Mouse (Mus musculus) lung, embryonic 16.5 days (tissue): ENCODE results near the gene Kirrel3. TPM values are rescaled to one million over a fixed set of nuclear protein-coding genes. Genes with fewer than 3 reads are reported as not detected.

ENCODE experiments used
- ATAC-seq: fragments of 200-750 bp; cut with Nextera tagmentation; 2 replicates; pipeline ENCODE4 v1.8.0; 2017; ENCODE audit warnings: low read depth, mild to moderate bottlenecking, moderate library complexity
- H3K27ac ChIP-seq: fragments of 300-500 bp; sonication (generic); 2 replicates; pipeline ENCODE4 v1.5.1; 2014; ENCODE audit warnings: mild to moderate bottlenecking, control low read depth, low read length
- H3K27me3 ChIP-seq: fragments of 300-500 bp; sonication (generic); 2 replicates; pipeline ENCODE4 v1.6.1; 2014; ENCODE audit warnings: low read depth, low read length, mixed read lengths; ENCODE audit not compliant: control insufficient read depth, insufficient read depth
- H3K36me3 ChIP-seq: fragments of 300-500 bp; sonication (generic); 2 replicates; pipeline ENCODE4 v1.6.1; 2014; ENCODE audit warnings: low read length; ENCODE audit not compliant: control insufficient read depth, insufficient read depth
- H3K4me1 ChIP-seq: fragments of 300-500 bp; sonication (generic); replicated peaks from 2 replicates; pipeline ENCODE4 v1.6.1; 2014; ENCODE audit warnings: low read length, mixed read lengths; ENCODE audit not compliant: control insufficient read depth, insufficient read depth
- H3K4me2 ChIP-seq: fragments of 300-500 bp; sonication (generic); 2 replicates; pipeline ENCODE4 v1.6.1; 2014; ENCODE audit warnings: low read depth, low read length, control low read depth
- H3K4me3 ChIP-seq: fragments of 300-500 bp; sonication (generic); 2 replicates; pipeline ENCODE4 v1.5.1; 2014; ENCODE audit warnings: mild to moderate bottlenecking, low read length, control low read depth
- H3K9ac ChIP-seq: fragments of 300-500 bp; sonication (generic); 2 replicates; pipeline ENCODE4 v1.6.1; 2014; ENCODE audit warnings: low read length, control low read depth
- H3K9me3 ChIP-seq: fragments of 300-500 bp; sonication (generic); 2 replicates; pipeline ENCODE4 v1.6.1; 2016; ENCODE audit warnings: low read length; ENCODE audit not compliant: control insufficient read depth
- WGBS: fragments of 180-500 bp; shearing (Covaris S2); extraction: QIAGEN DNeasy Blood & Tissue Kit; methylation state at CpG from one replicate; pipeline ENCODE4 v1.1.7; 2014; 5-methylcytosine and 5-hydroxymethylcytosine counted together
- polyA plus RNA-seq: library from polyadenylated mRNA; unstranded; fragments of >200 nt; fragmentation: Nextera tagmentation; extraction: Ambion mirVana; gene quantifications from 2 replicates; pipeline ENCODE4 v1.2.1, GENCODE M21; 2015

Kirrel3 gene
- polyA plus RNA-seq, 1 experiment from 2014 or later, result 1.2 TPM

GRCm38 (mm10) chr9:35056611-35057010, 570.9 kb downstream of the Kirrel3 start:
- ATAC-seq, result no peak
- peaks cover 6% of the 10 kb centered on the region; the same call in 1 of the 2 replicates for H3K4me1 ChIP-seq
- no peak overlapping the region for H3K27ac ChIP-seq
- H3K9ac ChIP-seq, result no peak overlapping the region
- no peaks in the 10 kb centered on the region for H3K9me3 ChIP-seq
- peaks cover 14% of the 10 kb centered on the region for H3K36me3 ChIP-seq
- no peaks in the 10 kb centered on the region for H3K27me3 ChIP-seq
- no peak overlapping the region for H3K4me2 ChIP-seq
- WGBS, result 80% methylated on average over 3 of the region's 3 CpGs
- no peak overlapping the region for H3K4me3 ChIP-seq

GRCm38 (mm10) chr9:35057631-35058030, 571.9 kb downstream of the Kirrel3 start:
- H3K36me3 ChIP-seq, result peaks cover 10% of the 10 kb centered on the region
- no peaks in the 10 kb centered on the region for H3K27me3 ChIP-seq
- H3K9ac ChIP-seq, result no peak overlapping the region
- H3K9me3 ChIP-seq, result no peaks in the 10 kb centered on the region
- H3K4me1 ChIP-seq, result peaks cover 10% of the 10 kb centered on the region; the same call in 1 of the 2 replicates
- no peak overlapping the region for H3K4me2 ChIP-seq
- no peak overlapping the region for H3K27ac ChIP-seq
- no peak for ATAC-seq
- no peak overlapping the region for H3K4me3 ChIP-seq
- WGBS, result 87% methylated on average over 6 of the region's 6 CpGs

GRCm38 (mm10) chr9:35058186-35058585, 572.5 kb downstream of the Kirrel3 start:
- 90% methylated on average over 4 of the region's 4 CpGs for WGBS
- H3K9ac ChIP-seq, result no peak overlapping the region
- peaks cover 10% of the 10 kb centered on the region; the same call in 1 of the 2 replicates for H3K4me1 ChIP-seq
- no peak overlapping the region for H3K27ac ChIP-seq
- H3K36me3 ChIP-seq, result peaks cover 6% of the 10 kb centered on the region
- no peaks in the 10 kb centered on the region for H3K9me3 ChIP-seq
- ATAC-seq, result no peak
- H3K4me2 ChIP-seq, result no peak overlapping the region
- no peak overlapping the region for H3K4me3 ChIP-seq
- no peaks in the 10 kb centered on the region for H3K27me3 ChIP-seq

- WGBS, result 79% methylated on average over 2 of the region's 2 CpGs
- ATAC-seq, result no peak
Measured at GRCm38 (mm10) chr9:35058596-35059354, 573.1 kb downstream of the Kirrel3 start.

GRCm38 (mm10) chr9:35059881-35060280, 574.2 kb downstream of the Kirrel3 start:
- Histone ChIP-seq H3K9me3 (no peaks in the 10 kb centered on the region), H3K4me2 (no peak overlapping the region), H3K4me1 (peaks cover 10% of the 10 kb centered on the region; the same call in 1 of the 2 replicates), H3K36me3 (no peaks in the 10 kb centered on the region), H3K27me3 (no peaks in the 10 kb centered on the region), H3K4me3 (no peak overlapping the region), H3K9ac (no peak overlapping the region), H3K27ac (no peak overlapping the region)
- ATAC-seq, result no peak
- WGBS, result 82% methylated on average over 5 of the region's 5 CpGs

More at GRCm38 (mm10) chr9:35058596-35059354, 573.1 kb downstream of the Kirrel3 start:
- Histone ChIP-seq H3K4me3 (no peak overlapping the region), H3K36me3 (peaks cover 3% of the 10 kb centered on the region; the same call in 1 of the 2 replicates), H3K9me3 (no peaks in the 10 kb centered on the region), H3K27me3 (no peaks in the 10 kb centered on the region), H3K9ac (no peak overlapping the region), H3K27ac (no peak overlapping the region), H3K4me2 (no peak overlapping the region), H3K4me1 (peaks cover 10% of the 10 kb centered on the region; the same call in 1 of the 2 replicates)

GRCm38 (mm10) chr9:35061446-35061845, 575.8 kb downstream of the Kirrel3 start:
- Histone ChIP-seq H3K27ac (no peak overlapping the region), H3K9me3 (no peaks in the 10 kb centered on the region), H3K4me3 (no peak overlapping the region), H3K4me1 (peaks cover 10% of the 10 kb centered on the region; the same call in 1 of the 2 replicates), H3K36me3 (no peaks in the 10 kb centered on the region), H3K4me2 (no peak overlapping the region), H3K9ac (no peak overlapping the region), H3K27me3 (no peaks in the 10 kb centered on the region)
- whole genome bisulfite sequencing, result 54% methylated on average over 2 of the region's 2 CpGs
- peak; percentile 15; the same call in 1 of the 2 replicates for ATAC-seq
